Mouse (Mus musculus): Measurements from ENCODE around the gene Actr5. TPM values are rescaled to one million over a fixed set of nuclear protein-coding genes. Genes with fewer than 3 reads are reported as not detected.

Actr5 gene
- polyA plus RNA-seq, 1 experiment from 2014 or later = 8.7 TPM

GRCm38 (mm10) chr2:158682344-158683037 lies 57.8 kb downstream of the Actr5 start:
- Histone ChIP-seq H3K4me1 (ENCODE audit: control insufficient read depth, insufficient read depth, low read length) (no peaks in the 10 kb centered on the region), H3K9ac (ENCODE audit: low read depth, low read length) (no peak overlapping the region), H3K4me2 (no peak overlapping the region), H3K9me3 (replicated peaks; ENCODE audit: control insufficient read depth, low read length) (no peaks in the 10 kb centered on the region), H3K4me3 (ENCODE audit: low read depth, low read length) (no peak overlapping the region), H3K36me3 (ENCODE audit: control insufficient read depth, insufficient read depth, low read length) (no peaks in the 10 kb centered on the region), H3K27me3 (ENCODE audit: control insufficient read depth, insufficient read depth, low read length) (no peaks in the 10 kb centered on the region), H3K27ac (ENCODE audit: low read depth, low read length) (no peak overlapping the region)
- WGBS (ENCODE audit: insufficient replicate concordance) = 60% methylated on average over 11 of the region's 11 CpGs
- ATAC-seq (replicated peaks; ENCODE audit: insufficient number of reproducible peaks, low FRiP score, low TSS enrichment) = 0 out of 2 replicates have a peak, but pooled peaks have one; percentile 11

- Histone ChIP-seq H3K9me3 (replicated peaks; ENCODE audit: control insufficient read depth, low read length) (no peaks in the 10 kb centered on the region), H3K36me3 (ENCODE audit: control insufficient read depth, insufficient read depth, low read length) (no peaks in the 10 kb centered on the region), H3K9ac (ENCODE audit: low read depth, low read length) (no peak overlapping the region), H3K4me3 (ENCODE audit: low read depth, low read length) (no peak overlapping the region), H3K4me1 (ENCODE audit: control insufficient read depth, insufficient read depth, low read length) (no peaks in the 10 kb centered on the region), H3K27ac (ENCODE audit: low read depth, low read length) (no peak overlapping the region), H3K27me3 (ENCODE audit: control insufficient read depth, insufficient read depth, low read length) (no peaks in the 10 kb centered on the region), H3K4me2 (no peak overlapping the region)
- 0 out of 2 replicates have a peak, but pooled peaks have one; percentile 2 for ATAC-seq (replicated peaks; ENCODE audit: insufficient number of reproducible peaks, low FRiP score, low TSS enrichment)
- WGBS (ENCODE audit: insufficient replicate concordance) = 29% methylated on average over 4 of the region's 4 CpGs
Observed at GRCm38 (mm10) chr2:158683038-158683413, 58.3 kb downstream of the Actr5 start.

GRCm38 (mm10) chr2:158684247-158684843 lies 59.7 kb downstream of the Actr5 start:
- no peaks in the 10 kb centered on the region for H3K36me3 ChIP-seq (ENCODE audit: control insufficient read depth, insufficient read depth, low read length)
- H3K9ac ChIP-seq (ENCODE audit: low read depth, low read length) = no peak overlapping the region
- H3K27ac ChIP-seq (ENCODE audit: low read depth, low read length) = no peak overlapping the region
- H3K4me2 ChIP-seq = no peak overlapping the region
- WGBS (ENCODE audit: insufficient replicate concordance) = 50% methylated on average over 9 of the region's 9 CpGs
- H3K4me1 ChIP-seq (ENCODE audit: control insufficient read depth, insufficient read depth, low read length) = peaks cover 1% of the 10 kb centered on the region
- no peak for ATAC-seq (replicated peaks; ENCODE audit: insufficient number of reproducible peaks, low FRiP score, low TSS enrichment)
- H3K4me3 ChIP-seq (ENCODE audit: low read depth, low read length) = no peak overlapping the region
- H3K9me3 ChIP-seq (replicated peaks; ENCODE audit: control insufficient read depth, low read length) = no peaks in the 10 kb centered on the region
- no peaks in the 10 kb centered on the region for H3K27me3 ChIP-seq (ENCODE audit: control insufficient read depth, insufficient read depth, low read length)

GRCm38 (mm10) chr2:158684910-158685309 lies 60.2 kb downstream of the Actr5 start:
- H3K27me3 ChIP-seq (ENCODE audit: control insufficient read depth, insufficient read depth, low read length) = no peaks in the 10 kb centered on the region
- H3K9me3 ChIP-seq (replicated peaks; ENCODE audit: control insufficient read depth, low read length) = no peaks in the 10 kb centered on the region
- no peak for ATAC-seq (replicated peaks; ENCODE audit: insufficient number of reproducible peaks, low FRiP score, low TSS enrichment)
- H3K36me3 ChIP-seq (ENCODE audit: control insufficient read depth, insufficient read depth, low read length) = no peaks in the 10 kb centered on the region
- H3K4me2 ChIP-seq = no peak overlapping the region
- H3K9ac ChIP-seq (ENCODE audit: low read depth, low read length) = no peak overlapping the region
- H3K4me1 ChIP-seq (ENCODE audit: control insufficient read depth, insufficient read depth, low read length) = peaks cover 7% of the 10 kb centered on the region
- WGBS (ENCODE audit: insufficient replicate concordance) = 73% methylated on average over 3 of the region's 3 CpGs
- H3K4me3 ChIP-seq (ENCODE audit: low read depth, low read length) = no peak overlapping the region
- H3K27ac ChIP-seq (ENCODE audit: low read depth, low read length) = no peak overlapping the region

GRCm38 (mm10) chr2:158686394-158686793 lies 61.7 kb downstream of the Actr5 start:
- H3K4me1 ChIP-seq (ENCODE audit: control insufficient read depth, insufficient read depth, low read length) = peaks cover 8% of the 10 kb centered on the region
- H3K9me3 ChIP-seq (replicated peaks; ENCODE audit: control insufficient read depth, low read length) = no peaks in the 10 kb centered on the region
- H3K9ac ChIP-seq (ENCODE audit: low read depth, low read length) = no peak overlapping the region
- H3K4me2 ChIP-seq = no peak overlapping the region
- no peak overlapping the region for H3K27ac ChIP-seq (ENCODE audit: low read depth, low read length)
- H3K27me3 ChIP-seq (ENCODE audit: control insufficient read depth, insufficient read depth, low read length) = no peaks in the 10 kb centered on the region
- no peaks in the 10 kb centered on the region for H3K36me3 ChIP-seq (ENCODE audit: control insufficient read depth, insufficient read depth, low read length)
- no peak overlapping the region for H3K4me3 ChIP-seq (ENCODE audit: low read depth, low read length)
- no peak for ATAC-seq (replicated peaks; ENCODE audit: insufficient number of reproducible peaks, low FRiP score, low TSS enrichment)
- 50% methylated on average over 2 of the region's 2 CpGs for WGBS (ENCODE audit: insufficient replicate concordance)

- Histone ChIP-seq H3K4me1 (ENCODE audit: control insufficient read depth, insufficient read depth, low read length) (peaks cover 8% of the 10 kb centered on the region), H3K9me3 (replicated peaks; ENCODE audit: control insufficient read depth, low read length) (no peaks in the 10 kb centered on the region), H3K4me2 (no peak overlapping the region), H3K27me3 (ENCODE audit: control insufficient read depth, insufficient read depth, low read length) (no peaks in the 10 kb centered on the region), H3K9ac (ENCODE audit: low read depth, low read length) (no peak overlapping the region), H3K4me3 (ENCODE audit: low read depth, low read length) (no peak overlapping the region), H3K27ac (ENCODE audit: low read depth, low read length) (no peak overlapping the region), H3K36me3 (ENCODE audit: control insufficient read depth, insufficient read depth, low read length) (no peaks in the 10 kb centered on the region)
- WGBS (ENCODE audit: insufficient replicate concordance) = 42% methylated on average over 25 of the region's 25 CpGs
- no peak for ATAC-seq (replicated peaks; ENCODE audit: insufficient number of reproducible peaks, low FRiP score, low TSS enrichment)
Observed at GRCm38 (mm10) chr2:158687804-158688241, 63.1 kb downstream of the Actr5 start.

MicroRNAs within 50 kb of the gene (microRNA counts, 519-probe panel; counts per million panel counts)
- 32.2 counts per million for microRNA mmu-miR-3474

Small RNAs within 50 kb of the gene (microRNA-seq; reads per million reads assigned to microRNA genes)
- 4.1 reads per million, percentile 35 among the genes with 10 or more reads in this experiment for gene Mir3474 (ENCODE audit: borderline number of aligned reads)

Other genes starting within 250 kb of the Actr5 start
- 1.3 and 1.6 TPM in 2 replicates for gene Snhg11, start 249.2 kb upstream of the Actr5 start, polyA plus RNA-seq (2014; fragmentation: Nextera tagmentation; extraction: Ambion mirVana)
- 13.2 and 16.5 TPM in 2 replicates for gene Ralgapb, start 215.0 kb upstream of the Actr5 start, polyA plus RNA-seq (2014; fragmentation: Nextera tagmentation; extraction: Ambion mirVana)
- not detected in 2 replicates for gene Adig, start 122.3 kb upstream of the Actr5 start, polyA plus RNA-seq (2014; fragmentation: Nextera tagmentation; extraction: Ambion mirVana)
- not detected in 2 replicates for gene Arhgap40, start 112.1 kb upstream of the Actr5 start, polyA plus RNA-seq (2014; fragmentation: Nextera tagmentation; extraction: Ambion mirVana)
- gene Slc32a1, start 14.1 kb upstream of the Actr5 start, polyA plus RNA-seq (2014; fragmentation: Nextera tagmentation; extraction: Ambion mirVana) = 0.07 and 0.10 TPM in 2 replicates
- 4.5 TPM in 2 replicates for gene Ppp1r16b, start 40.5 kb downstream of the Actr5 start, polyA plus RNA-seq (2014; fragmentation: Nextera tagmentation; extraction: Ambion mirVana)
- gene Fam83d, start 143.2 kb downstream of the Actr5 start, polyA plus RNA-seq (2014; fragmentation: Nextera tagmentation; extraction: Ambion mirVana) = 50.1 and 54.4 TPM in 2 replicates
- gene Dhx35, start 169.9 kb downstream of the Actr5 start, polyA plus RNA-seq (2014; fragmentation: Nextera tagmentation; extraction: Ambion mirVana) = 14.2 and 15.3 TPM in 2 replicates

Measured in heart, embryonic 11.5 days (tissue).